Mouse (Mus musculus): ENCODE results near the gene Decr2.

GRCm38 (mm10) chr17:26055164-26055563, 35.0 kb downstream of the Decr2 start:
- no peak for TF ChIP-seq CTCF (IDR thresholded peaks at IDR 0.05; ENCODE audit: low read depth, low read length)
- TF ChIP-seq EP300 (IDR thresholded peaks at IDR 0.05; ENCODE audit: insufficient read depth, low read depth, low read length) = no peak
- no peak for TF ChIP-seq POLR2A (IDR thresholded peaks at IDR 0.05; ENCODE audit: insufficient read depth, low read length)

Measured in ES-Bruce4 (cell line).